Mouse (Mus musculus): Measurements from ENCODE around the gene Frmd8.

DNA sequence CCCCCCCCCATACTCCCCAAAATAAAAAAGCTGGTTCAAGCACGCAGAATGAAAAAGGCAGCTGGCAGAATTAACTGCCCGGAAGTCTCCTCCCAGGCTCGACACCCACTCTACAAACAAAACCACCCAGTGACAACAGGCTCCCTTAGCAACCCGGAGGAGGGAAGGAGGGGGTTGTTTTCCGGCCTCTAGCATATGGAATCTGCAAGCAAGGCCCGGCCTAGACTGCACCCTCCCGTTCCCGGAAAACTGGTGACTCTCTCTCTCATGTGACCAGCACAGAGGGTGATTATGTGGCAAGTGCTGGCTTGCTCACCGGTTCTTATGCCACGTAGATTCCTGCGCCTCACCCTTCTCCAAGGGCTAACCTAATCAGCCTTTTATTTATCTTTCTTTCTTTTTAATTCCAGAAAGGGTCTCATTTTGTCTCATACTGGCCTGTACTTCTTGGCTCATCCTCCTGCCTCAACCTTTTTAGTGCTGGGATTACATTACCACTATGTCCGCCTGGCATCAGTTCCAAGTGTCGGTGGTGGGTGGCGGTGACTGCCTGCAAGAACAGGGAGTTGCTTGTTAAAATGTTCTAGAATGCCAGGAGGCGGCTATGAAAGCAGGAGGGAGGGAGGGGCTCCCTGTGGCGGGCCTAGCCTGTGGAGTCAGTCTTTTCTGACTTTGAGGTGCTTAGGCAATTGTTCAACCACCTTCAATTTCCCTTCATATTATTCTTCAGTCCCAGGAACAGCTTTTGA lies 28.3 kb downstream of the Frmd8 start:
- TF ChIP-seq POLR2A (IDR thresholded peaks at IDR 0.05; ENCODE audit: borderline replicate concordance, extremely low read depth, insufficient read depth, insufficient read length, poor library complexity, severe bottlenecking): no peak
- TF ChIP-seq CTCF (IDR thresholded peaks at IDR 0.05; ENCODE audit: borderline replicate concordance, extremely low read depth, insufficient read depth, insufficient read length): no peak
